Mouse (Mus musculus): ENCODE data around the gene Hint1.
A peak's percentile ranks its signal among the peaks of the same experiment; 100 is the strongest.

Hint1 gene

GRCm38 (mm10) chr11:54861471-54862420 is 4.4 kb upstream of the Hint1 start:
- DNase-seq: no peak

- DNase-seq: peak; percentile 59
Measured at GRCm38 (mm10) chr11:54862621-54863520, 3.3 kb upstream of the Hint1 start.

- DNase-seq: no peak
Measured at GRCm38 (mm10) chr11:54865330-54866085, 675 bp upstream of the Hint1 start.

DNA sequence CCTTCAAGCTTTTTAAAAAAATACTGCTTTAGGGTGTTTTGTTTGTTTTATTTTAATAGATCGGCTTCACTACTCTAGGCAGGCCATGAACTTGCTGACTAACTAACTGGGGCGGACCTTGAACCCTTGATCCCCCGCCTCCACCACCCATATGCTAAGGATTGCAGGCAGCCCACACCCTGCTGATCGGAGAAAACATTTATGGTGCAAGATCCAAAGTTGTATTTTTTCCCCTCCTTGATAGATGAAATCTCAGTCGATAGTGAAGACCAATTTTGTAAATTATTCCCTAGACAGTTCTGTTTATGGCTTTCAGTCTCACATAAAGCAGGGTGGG is 834 bp downstream of the Hint1 start:
- DNase-seq: no peak

- no peak for DNase-seq
Measured at GRCm38 (mm10) chr11:54867903-54868434, 1.8 kb downstream of the Hint1 start.

DNA sequence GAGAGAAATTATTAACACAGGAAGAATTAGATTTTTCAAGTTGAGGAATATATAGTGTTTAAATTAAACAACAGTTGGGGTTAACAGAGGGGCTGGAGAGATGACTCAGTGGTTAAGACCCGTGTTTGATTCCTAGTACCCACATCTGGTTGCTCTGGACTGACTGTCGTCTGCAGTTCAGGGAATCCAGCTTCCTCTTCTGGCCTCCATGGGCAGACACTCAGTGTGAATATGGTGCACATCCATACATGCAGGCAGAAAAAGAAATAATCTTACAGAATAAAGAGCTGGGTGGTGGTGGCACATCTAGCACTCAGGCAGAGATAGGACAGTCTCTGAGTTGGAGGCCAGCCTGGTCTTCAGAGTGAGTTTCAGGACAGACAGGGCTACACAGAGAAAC is 2.3 kb downstream of the Hint1 start:
- DNase-seq: no peak

DNA sequence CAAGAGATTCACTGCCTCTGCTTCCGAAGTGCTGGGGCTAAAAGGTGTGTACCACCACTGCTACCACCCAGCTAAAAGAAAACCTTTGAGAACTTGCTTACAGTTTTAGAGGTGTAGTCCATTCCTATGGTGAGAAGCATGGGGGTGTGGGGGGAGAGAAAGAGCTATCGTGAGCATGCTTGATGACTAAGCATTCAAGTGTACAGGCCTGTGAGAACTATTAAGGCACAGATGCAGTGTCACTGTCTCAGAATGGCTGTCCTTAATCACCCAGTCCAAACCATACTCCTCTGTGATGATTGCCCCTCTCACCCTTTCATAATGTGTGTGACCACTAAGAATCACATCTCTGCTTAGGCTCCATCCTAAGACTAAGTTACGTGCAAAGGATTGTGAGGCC is 3.1 kb downstream of the Hint1 start:
- DNase-seq: no peak

DNA sequence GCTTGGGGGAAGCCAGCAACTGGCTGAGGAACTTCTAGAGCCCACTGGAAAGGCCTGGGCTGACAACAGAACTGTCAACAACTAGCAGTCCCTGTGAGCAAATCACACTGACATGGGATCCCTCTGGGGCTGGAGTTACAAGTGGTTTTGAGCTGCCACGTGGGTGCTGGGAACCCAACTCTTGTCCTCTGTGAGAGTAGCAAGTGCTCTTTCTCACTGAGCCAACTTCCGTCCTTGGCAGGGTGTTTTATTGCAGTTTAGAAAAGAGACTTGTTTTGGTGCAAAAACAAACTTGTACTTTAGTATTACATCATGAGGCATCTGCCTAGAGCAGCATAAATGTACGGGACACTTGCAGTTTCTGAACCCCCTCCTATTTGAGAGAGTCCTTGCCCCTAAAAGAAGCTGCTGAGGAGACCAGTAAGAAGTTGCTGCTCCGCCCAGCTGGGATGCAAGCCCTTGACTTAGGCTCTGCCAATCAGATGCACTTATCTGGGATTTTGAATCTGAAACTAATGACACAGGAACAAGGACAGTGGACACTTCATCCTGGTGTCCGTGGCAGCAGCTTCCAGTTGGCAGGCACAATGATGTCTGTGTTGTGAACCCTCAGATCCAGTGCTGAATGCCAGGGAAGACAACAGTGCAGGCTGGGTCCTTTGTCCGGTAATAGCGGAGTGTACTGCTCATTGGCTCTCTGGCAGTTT is 5.8 kb downstream of the Hint1 start:
- peak; percentile 30 for DNase-seq

GRCm38 (mm10) chr11:54876031-54876430 is 9.8 kb downstream of the Hint1 start:
- no peak for DNase-seq

- no peak for DNase-seq
Measured at GRCm38 (mm10) chr11:54878893-54879292, 12.7 kb downstream of the Hint1 start.

DNA sequence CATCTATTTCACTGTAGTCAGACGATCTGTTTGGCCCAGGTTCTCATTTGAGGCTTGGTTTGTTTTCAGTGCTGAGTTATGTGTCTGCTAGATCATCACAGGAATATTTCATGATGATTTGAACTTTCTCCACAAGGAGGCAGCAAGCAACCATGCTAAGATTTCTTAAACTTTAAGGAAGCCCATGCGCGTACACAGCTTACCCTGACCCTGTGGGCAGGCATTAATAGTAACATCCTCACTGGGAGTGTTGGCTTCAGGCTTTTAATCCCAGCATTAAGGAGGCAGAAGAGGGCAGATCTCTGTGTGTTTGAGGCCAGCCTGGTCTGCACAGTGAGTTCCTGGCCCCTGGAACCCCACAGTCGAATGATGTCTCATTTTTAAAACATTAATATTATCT is 13.3 kb downstream of the Hint1 start:
- peak; percentile 47 for DNase-seq

- DNase-seq: no peak
Measured at GRCm38 (mm10) chr11:54879922-54880321, 13.7 kb downstream of the Hint1 start.

GRCm38 (mm10) chr11:54881051-54881474 is 14.9 kb downstream of the Hint1 start:
- DNase-seq: no peak

- DNase-seq: no peak
Measured at GRCm38 (mm10) chr11:54882671-54883070, 16.5 kb downstream of the Hint1 start.

GRCm38 (mm10) chr11:54884197-54884828 is 18.1 kb downstream of the Hint1 start:
- DNase-seq: no peak

- no peak for DNase-seq
Measured at GRCm38 (mm10) chr11:54884937-54885336, 18.8 kb downstream of the Hint1 start.

DNA sequence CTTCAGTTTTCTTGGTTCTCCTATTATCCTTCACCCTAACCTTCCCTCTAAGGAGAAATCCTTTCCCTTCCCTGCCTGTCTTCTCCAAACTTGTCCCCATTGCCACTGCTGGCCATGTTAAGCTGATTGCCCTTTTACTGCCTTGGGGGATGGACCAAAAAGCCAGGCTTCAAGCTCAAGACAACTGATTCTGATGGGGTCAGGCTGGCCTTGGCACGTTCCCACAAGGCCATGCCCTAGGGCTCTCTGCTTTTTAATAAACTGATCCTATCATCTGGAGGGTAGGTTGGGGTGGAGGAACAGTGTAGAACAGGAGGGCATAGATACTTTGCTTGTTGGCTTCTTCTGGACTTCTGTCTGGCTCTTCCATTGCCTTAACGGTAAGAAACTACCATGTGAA is 19.2 kb downstream of the Hint1 start:
- no peak for DNase-seq

DNA sequence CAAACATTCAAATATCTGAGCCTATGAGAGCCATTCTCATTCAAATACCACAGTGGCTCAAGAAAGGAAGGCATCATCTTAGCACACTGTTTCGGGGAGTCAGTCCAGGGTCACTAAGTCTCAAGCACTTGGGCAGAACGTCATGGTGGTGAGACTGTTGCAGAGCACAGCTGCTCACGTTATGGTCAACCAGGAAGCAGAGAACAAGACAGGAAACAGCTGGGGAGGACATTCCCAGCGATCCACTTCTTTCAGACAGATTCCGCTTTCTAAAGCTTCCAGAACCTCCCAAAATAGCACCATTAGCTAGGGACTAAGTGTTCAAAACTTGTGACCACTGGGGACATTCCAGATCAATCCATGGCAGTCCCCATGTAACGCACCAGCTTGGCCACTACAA is 21.7 kb downstream of the Hint1 start:
- no peak for DNase-seq

- DNase-seq: no peak
Measured at GRCm38 (mm10) chr11:54891341-54891740, 25.2 kb downstream of the Hint1 start.

- no peak for DNase-seq
Measured at GRCm38 (mm10) chr11:54892091-54892490, 25.9 kb downstream of the Hint1 start.

- DNase-seq: no peak
Measured at GRCm38 (mm10) chr11:54894589-54894988, 28.4 kb downstream of the Hint1 start.

Data from right cerebral cortex, adult 18-20 months (tissue).